Mouse (Mus musculus): ENCODE results near the gene Sf3b1.
"Not testable (repeated sequence)": the region's sequence is repeated elsewhere in the genome, so short reads cannot be mapped to it uniquely, and the experiment has no call there.

Gene Sf3b1

DNA sequence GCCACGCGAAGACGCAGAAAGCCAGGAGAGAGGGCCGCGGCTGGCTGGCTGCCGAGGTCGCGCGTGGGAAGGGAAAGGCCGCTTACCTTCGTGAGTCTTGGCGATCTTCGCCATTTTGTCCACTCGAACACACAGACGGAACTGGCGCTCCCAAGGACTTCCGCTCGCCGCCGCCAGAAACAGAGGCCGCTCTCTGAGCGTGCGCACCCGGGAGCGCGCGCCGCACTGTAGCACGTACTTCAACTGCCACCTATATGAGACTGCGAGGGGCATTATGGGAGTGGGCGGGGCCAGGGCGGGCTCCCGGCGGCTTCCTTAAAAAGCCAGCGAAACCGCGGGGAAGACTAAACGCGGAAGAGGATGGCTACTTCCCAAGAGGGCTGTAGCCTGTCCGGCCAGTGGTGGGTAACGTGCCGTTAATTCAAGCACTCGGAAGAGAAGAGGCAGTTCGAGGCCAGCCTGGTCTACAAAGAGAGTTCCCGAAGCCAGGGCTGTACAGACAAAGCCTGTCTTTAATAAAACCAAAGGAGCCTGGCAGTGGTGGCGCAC is at the start of gene Sf3b1:
Gene Sf3b1 (minus strand): TSS at position 229 of the 549 bp plus-strand sequence.
- H3K9me3 ChIP-seq (ENCODE audit: low read length) = no peaks in the 10 kb centered on the region
- no peak for TF ChIP-seq POU5F1 (IDR thresholded peaks at IDR 0.05; ENCODE audit: borderline replicate concordance, low read length)
- TF ChIP-seq CTCF (conservative IDR thresholded peaks at IDR 0.05; ENCODE audit: low read length) = no peak
- TF ChIP-seq NANOG (IDR thresholded peaks at IDR 0.05; ENCODE audit: borderline replicate concordance, low read length) = no peak
- H3K4me3 ChIP-seq (replicated peaks; ENCODE audit: low read length) = peak within 1 kb of the TSS; percentile 99
- peaks cover 79% of the 10 kb centered on the region for H3K4me1 ChIP-seq (replicated peaks; ENCODE audit: low read depth, low read length)
- H3K36me3 ChIP-seq (ENCODE audit: insufficient read depth, low read length) = peaks cover 20% of the 10 kb centered on the region
- no peaks in the 10 kb centered on the region for H3K27me3 ChIP-seq (ENCODE audit: insufficient read depth, low read length)

DNA sequence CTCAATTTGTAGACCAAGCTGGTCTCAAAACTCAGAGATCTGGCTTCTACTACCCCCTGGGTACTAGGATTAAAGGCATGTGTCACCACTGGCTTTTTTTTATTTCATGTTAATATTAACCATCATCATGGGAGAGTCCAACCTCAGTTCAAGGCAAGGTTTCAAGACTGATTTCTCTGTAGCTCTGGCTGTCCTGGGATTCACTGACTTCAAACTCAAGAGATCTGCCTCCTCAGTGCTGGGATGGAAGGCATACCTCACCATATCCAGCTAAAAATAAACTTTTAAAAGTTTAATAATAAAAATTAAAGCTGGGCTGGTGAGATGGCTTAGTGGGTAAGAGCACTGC is 49.1 kb upstream of the Sf3b1 start:
- no peaks in the 10 kb centered on the region for H3K27me3 ChIP-seq (ENCODE audit: insufficient read depth, low read length)
- no peak overlapping the region for H3K4me3 ChIP-seq (replicated peaks; ENCODE audit: low read length)
- TF ChIP-seq POU5F1 (IDR thresholded peaks at IDR 0.05; ENCODE audit: borderline replicate concordance, low read length) = no peak
- no peaks in the 10 kb centered on the region for H3K9me3 ChIP-seq (ENCODE audit: low read length)
- peaks cover 40% of the 10 kb centered on the region for H3K4me1 ChIP-seq (replicated peaks; ENCODE audit: low read depth, low read length)
- peaks cover 69% of the 10 kb centered on the region for H3K36me3 ChIP-seq (ENCODE audit: insufficient read depth, low read length)

DNA sequence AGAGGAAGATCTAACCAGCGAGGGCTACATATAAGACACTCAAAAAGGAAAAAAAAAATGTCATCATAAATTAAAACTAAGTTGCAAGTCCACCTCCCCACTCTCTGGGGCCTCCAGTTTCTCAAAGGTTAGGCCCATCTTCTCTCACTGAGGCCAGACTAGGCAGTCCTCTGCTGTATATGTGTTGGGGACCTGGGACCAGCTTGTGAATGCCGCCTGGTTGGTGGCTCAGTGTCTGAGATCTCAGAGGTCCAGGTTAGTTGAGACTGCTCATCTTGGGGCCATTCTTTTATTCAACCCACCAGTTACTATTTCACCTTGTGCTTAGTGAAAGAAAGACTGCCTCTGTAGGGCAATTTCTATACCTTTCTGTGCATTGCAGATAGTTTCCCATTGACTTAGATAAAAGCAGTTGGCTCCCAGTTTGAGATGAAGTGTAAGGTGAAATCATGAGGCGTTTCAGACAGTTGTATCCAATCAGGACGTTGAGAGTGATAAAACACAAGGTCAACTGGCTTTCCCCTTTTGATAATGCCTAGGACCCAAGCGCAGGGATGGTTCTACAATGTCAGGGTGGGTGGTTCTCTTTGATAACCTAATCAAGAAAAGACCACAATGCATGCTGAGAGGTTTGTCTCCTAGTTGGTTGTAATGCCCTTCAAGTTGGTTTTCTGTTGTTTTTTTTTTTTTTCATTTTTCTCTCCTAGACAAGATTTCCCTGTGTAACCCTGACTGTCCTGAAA is 48.5 kb upstream of the Sf3b1 start:
- Histone ChIP-seq H3K4me3 (replicated peaks; ENCODE audit: low read length) (no peak overlapping the region), H3K9me3 (ENCODE audit: low read length) (no peaks in the 10 kb centered on the region), H3K4me1 (replicated peaks; ENCODE audit: low read depth, low read length) (peaks cover 36% of the 10 kb centered on the region), H3K27me3 (ENCODE audit: insufficient read depth, low read length) (no peaks in the 10 kb centered on the region), H3K36me3 (ENCODE audit: insufficient read depth, low read length) (peaks cover 68% of the 10 kb centered on the region)
- TF ChIP-seq CTCF (conservative IDR thresholded peaks at IDR 0.05; ENCODE audit: low read length) = no peak
- no peak for TF ChIP-seq NANOG (IDR thresholded peaks at IDR 0.05; ENCODE audit: borderline replicate concordance, low read length)
- no peak for TF ChIP-seq POU5F1 (IDR thresholded peaks at IDR 0.05; ENCODE audit: borderline replicate concordance, low read length)

DNA sequence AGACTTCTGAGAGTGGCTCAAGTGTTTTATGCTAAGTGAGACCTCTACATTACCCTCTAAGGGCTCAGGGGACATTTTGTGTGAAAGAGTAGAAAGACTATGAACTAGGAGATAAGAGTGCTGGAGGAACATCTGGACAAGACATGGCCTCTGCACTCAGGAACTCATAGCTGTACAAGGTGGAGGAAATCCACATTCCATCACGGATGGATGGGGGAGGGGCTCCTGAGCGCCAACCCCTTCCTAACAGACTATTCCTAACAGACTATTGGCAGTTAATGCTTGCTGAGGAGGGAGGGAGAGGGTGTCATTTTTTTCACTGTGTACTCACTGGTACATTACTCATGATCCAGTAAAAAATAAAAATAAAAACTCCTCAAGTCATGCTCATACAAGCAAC is 47.5 kb upstream of the Sf3b1 start:
- TF ChIP-seq CTCF (conservative IDR thresholded peaks at IDR 0.05; ENCODE audit: low read length) = no peak
- TF ChIP-seq POU5F1 (IDR thresholded peaks at IDR 0.05; ENCODE audit: borderline replicate concordance, low read length) = no peak
- no peak for TF ChIP-seq NANOG (IDR thresholded peaks at IDR 0.05; ENCODE audit: borderline replicate concordance, low read length)
- Histone ChIP-seq H3K36me3 (ENCODE audit: insufficient read depth, low read length) (peaks cover 63% of the 10 kb centered on the region), H3K9me3 (ENCODE audit: low read length) (no peaks in the 10 kb centered on the region), H3K4me1 (replicated peaks; ENCODE audit: low read depth, low read length) (peaks cover 30% of the 10 kb centered on the region), H3K4me3 (replicated peaks; ENCODE audit: low read length) (no peak overlapping the region), H3K27me3 (ENCODE audit: insufficient read depth, low read length) (no peaks in the 10 kb centered on the region)

DNA sequence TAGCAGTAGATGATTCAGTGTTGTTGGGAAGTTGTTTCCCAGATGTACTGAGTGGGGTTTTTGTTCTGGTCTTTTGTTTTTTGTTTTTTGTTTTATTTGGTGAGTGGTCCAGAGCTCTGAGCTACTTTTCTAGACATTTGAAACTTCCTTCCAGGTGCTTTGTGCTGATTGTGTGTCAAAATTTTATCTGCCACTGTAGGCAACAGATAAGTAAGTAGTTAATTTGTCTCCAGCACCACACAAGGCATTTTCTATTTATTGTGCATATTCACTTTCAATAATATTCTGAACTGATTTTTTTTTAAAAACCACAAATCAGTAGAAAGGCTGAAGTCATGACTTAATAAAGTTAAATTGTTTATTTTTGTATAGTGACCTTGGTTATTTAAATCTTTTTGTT is 45.0 kb upstream of the Sf3b1 start:
- Histone ChIP-seq H3K4me1 (replicated peaks; ENCODE audit: low read depth, low read length) (peaks cover 26% of the 10 kb centered on the region), H3K36me3 (ENCODE audit: insufficient read depth, low read length) (peaks cover 61% of the 10 kb centered on the region)
- H3K4me3 ChIP-seq (replicated peaks; ENCODE audit: low read length); H3K27me3 ChIP-seq (ENCODE audit: insufficient read depth, low read length); H3K9me3 ChIP-seq (ENCODE audit: low read length): not testable (repeated sequence)

DNA sequence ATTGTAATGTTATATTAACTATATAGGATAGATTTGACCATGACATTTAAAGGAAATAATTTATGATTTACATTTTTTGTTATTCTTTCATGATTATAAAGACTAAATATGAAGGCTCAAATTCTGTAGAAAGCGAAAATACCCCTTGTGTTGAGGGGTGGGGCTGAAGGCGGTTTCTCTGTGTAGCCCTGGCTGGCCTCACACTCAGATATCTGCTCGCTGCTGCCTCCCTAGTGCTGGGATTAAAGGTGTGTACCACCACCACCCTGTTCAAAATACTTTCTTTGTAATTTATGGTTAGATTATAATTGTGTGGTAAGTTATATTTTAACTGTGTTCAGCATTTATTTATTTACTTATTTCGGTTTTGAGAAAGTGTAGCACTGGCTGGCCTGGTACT is 34.5 kb upstream of the Sf3b1 start:
- Histone ChIP-seq H3K9me3 (ENCODE audit: low read length) (no peaks in the 10 kb centered on the region), H3K4me1 (replicated peaks; ENCODE audit: low read depth, low read length) (peaks cover 21% of the 10 kb centered on the region), H3K36me3 (ENCODE audit: insufficient read depth, low read length) (peaks cover 50% of the 10 kb centered on the region), H3K4me3 (replicated peaks; ENCODE audit: low read length) (no peak overlapping the region), H3K27me3 (ENCODE audit: insufficient read depth, low read length) (no peaks in the 10 kb centered on the region)
- TF ChIP-seq POU5F1 (IDR thresholded peaks at IDR 0.05; ENCODE audit: borderline replicate concordance, low read length) (no peak), CTCF (conservative IDR thresholded peaks at IDR 0.05; ENCODE audit: low read length) (no peak), NANOG (IDR thresholded peaks at IDR 0.05; ENCODE audit: borderline replicate concordance, low read length) (no peak)

DNA sequence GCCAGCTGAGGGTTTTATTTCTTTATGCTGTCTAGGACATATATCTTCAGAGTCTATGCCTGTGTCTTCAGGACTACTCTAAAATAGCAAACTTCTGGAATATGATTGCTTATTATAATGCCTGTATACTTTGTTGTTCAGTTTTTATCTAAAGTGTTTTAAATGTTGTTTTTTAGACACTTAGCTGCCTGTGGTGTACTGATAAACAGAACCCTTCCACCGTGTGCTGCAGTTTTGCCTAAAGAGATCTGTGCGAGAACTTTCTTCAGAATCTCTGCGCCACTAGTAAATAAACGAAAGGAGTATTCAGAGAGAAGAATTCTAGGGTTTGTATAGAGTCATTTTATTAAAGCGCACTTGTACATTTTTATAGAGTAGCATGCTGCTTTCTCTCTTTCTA is 33.8 kb upstream of the Sf3b1 start:
- H3K27me3 ChIP-seq (ENCODE audit: insufficient read depth, low read length) = no peaks in the 10 kb centered on the region
- TF ChIP-seq CTCF (conservative IDR thresholded peaks at IDR 0.05; ENCODE audit: low read length) = no peak
- TF ChIP-seq NANOG (IDR thresholded peaks at IDR 0.05; ENCODE audit: borderline replicate concordance, low read length) = no peak
- TF ChIP-seq POU5F1 (IDR thresholded peaks at IDR 0.05; ENCODE audit: borderline replicate concordance, low read length) = no peak
- no peak overlapping the region for H3K4me3 ChIP-seq (replicated peaks; ENCODE audit: low read length)
- peaks cover 28% of the 10 kb centered on the region for H3K4me1 ChIP-seq (replicated peaks; ENCODE audit: low read depth, low read length)
- no peaks in the 10 kb centered on the region for H3K9me3 ChIP-seq (ENCODE audit: low read length)
- H3K36me3 ChIP-seq (ENCODE audit: insufficient read depth, low read length) = peaks cover 49% of the 10 kb centered on the region

DNA sequence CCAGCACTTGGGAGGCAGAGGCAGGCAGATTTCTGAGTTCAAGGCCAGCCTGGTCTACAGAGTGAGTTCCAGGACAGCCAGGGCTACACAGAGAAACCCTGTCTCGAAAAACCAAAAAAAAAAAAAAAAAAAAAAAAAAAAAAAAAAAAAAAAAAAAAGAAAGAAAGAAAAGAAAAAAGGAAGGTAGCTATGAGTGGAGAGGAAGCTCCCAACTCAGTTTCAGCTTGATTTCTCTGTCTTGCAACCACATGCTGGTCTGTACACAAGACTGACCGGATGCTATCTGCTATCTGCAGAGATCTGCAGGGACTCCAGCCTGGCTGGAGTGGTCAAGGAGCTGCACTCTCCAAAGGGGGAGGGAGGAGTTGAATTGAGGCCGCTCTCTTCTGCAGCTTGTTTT is 31.1 kb upstream of the Sf3b1 start:
- H3K27me3 ChIP-seq (ENCODE audit: insufficient read depth, low read length); H3K4me3 ChIP-seq (replicated peaks; ENCODE audit: low read length); H3K9me3 ChIP-seq (ENCODE audit: low read length): not testable (repeated sequence)
- Histone ChIP-seq H3K4me1 (replicated peaks; ENCODE audit: low read depth, low read length) (peaks cover 37% of the 10 kb centered on the region), H3K36me3 (ENCODE audit: insufficient read depth, low read length) (peaks cover 32% of the 10 kb centered on the region)

DNA sequence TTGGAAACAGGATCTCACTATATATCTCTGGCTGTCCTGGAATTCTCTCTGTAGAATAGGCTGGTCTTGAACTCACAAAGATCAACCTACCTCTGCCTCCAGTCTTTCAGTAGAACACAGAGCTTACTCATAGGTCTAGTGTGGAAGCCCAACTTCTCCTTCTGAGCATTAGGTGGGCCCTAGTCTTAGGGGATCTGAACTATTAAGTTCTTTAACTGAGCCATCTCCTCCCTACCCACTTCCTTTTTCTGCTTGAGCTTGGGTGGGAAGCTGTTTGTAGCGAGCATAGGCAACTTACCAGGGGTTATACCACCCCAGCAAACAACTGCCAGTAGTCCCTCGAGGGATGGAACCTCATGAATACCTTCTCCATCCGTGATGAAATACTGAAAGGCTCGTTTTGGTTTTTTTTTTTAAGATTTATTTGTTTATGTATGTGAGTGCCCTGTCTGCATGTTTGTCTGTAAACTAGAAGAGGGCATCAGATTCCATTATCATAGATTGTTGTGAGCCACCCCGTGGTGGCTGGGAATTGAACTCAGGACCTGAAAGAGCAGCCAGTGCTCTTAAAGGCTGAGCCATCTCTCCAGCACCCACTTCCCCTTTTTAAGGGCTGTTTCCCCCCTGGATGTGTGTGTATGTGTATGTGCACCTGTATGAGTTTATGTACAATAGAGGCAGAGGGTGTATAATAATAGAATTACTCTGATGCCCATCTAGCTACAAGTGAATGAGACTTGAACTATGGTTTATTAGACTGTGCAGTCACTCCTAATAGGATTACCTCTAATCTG is 28.2 kb upstream of the Sf3b1 start:
- Histone ChIP-seq H3K4me1 (replicated peaks; ENCODE audit: low read depth, low read length) (peaks cover 46% of the 10 kb centered on the region), H3K27me3 (ENCODE audit: insufficient read depth, low read length) (no peaks in the 10 kb centered on the region), H3K9me3 (ENCODE audit: low read length) (no peaks in the 10 kb centered on the region), H3K4me3 (replicated peaks; ENCODE audit: low read length) (no peak overlapping the region), H3K36me3 (ENCODE audit: insufficient read depth, low read length) (0 out of 2 replicates have a peak, but pooled peaks cover 17% of the 10 kb centered on the region)
- TF ChIP-seq CTCF (conservative IDR thresholded peaks at IDR 0.05; ENCODE audit: low read length) (no peak), NANOG (IDR thresholded peaks at IDR 0.05; ENCODE audit: borderline replicate concordance, low read length) (no peak), POU5F1 (IDR thresholded peaks at IDR 0.05; ENCODE audit: borderline replicate concordance, low read length) (no peak)

Data from E14TG2a.4 (cell line).